Comparison of ENCODE assay signal across 8 mouse cellular contexts in genomic region chr10:25296286-25296656, GRCm38 (mm10). TPM values are rescaled to one million over a fixed set of nuclear protein-coding genes. Genes with fewer than 3 reads are reported as not detected.
DNase-seq lines count a peak whose midpoint lies in the region; ATAC-seq and TF ChIP-seq lines count a peak whose summit lies in the region.

No protein-coding gene starts in this region.

- WGBS in thymus, adult 2 months: 57% methylated on average over 8 of the region's 8 CpGs
- 48% methylated on average over 8 of the region's 8 CpGs for WGBS in liver, embryonic 12.5 days (ENCODE audit: insufficient replicate concordance)

- no peak for ATAC-seq in erythroblast, adult 5-6 weeks (replicated peaks; ENCODE audit: low FRiP score, poor library complexity, severe bottlenecking)
- no peak for ATAC-seq in liver, embryonic 12.5 days
- ATAC-seq in activated CD4-positive, CD25-positive, alpha-beta regulatory T cell, adult 4 months: no peak

- DNase-seq in thymus, adult 2 months: no peak
- DNase-seq in thymus, postnatal 36 days: no peak
- no peak for DNase-seq in left cerebral cortex, postnatal 10 days (ENCODE audit: extremely low spot score in 1 of 2, low spot score in 2 of 2)
- DNase-seq in urinary bladder, postnatal 25 days (ENCODE audit: low spot score): no peak

- intact Hi-C loops in left cerebral cortex, postnatal 10 days (cut with DNase I): loop anchor here (5.0 kb wide), 1 partner anchor 66 kb away; no protein-coding TSS in a partner anchor

- no peak for TF ChIP-seq CTCF in thymus, adult 2 months (IDR thresholded peaks at IDR 0.05; ENCODE audit: borderline replicate concordance, control insufficient read depth, extremely low read depth, insufficient read depth, low read length, poor library complexity)

- H3K4me1 ChIP-seq in erythroblast, embryonic 14.5 days (ENCODE audit: control insufficient read depth): peaks cover 63% of the 10 kb centered on the region
- 0 out of 2 replicates have a peak, but pooled peaks cover 2% of the 10 kb centered on the region for H3K4me1 ChIP-seq in thymus, adult 2 months (replicated peaks; ENCODE audit: control insufficient read depth, insufficient read depth, low read length)
- peaks cover 72% of the 10 kb centered on the region for H3K4me1 ChIP-seq in liver, embryonic 12.5 days

- peaks cover 32% of the 10 kb centered on the region for H3K36me3 ChIP-seq in erythroblast, embryonic 14.5 days (ENCODE audit: control insufficient read depth)
- no peaks in the 10 kb centered on the region for H3K36me3 ChIP-seq in thymus, adult 2 months (ENCODE audit: control insufficient read depth, insufficient read depth, low read length)
- H3K36me3 ChIP-seq in liver, embryonic 12.5 days: peaks cover 3% of the 10 kb centered on the region; the same call in 1 of the 2 replicates

- no peak for TF ChIP-seq POLR2A in thymus, adult 2 months (IDR thresholded peaks at IDR 0.05; ENCODE audit: control insufficient read depth, extremely low read depth, insufficient read depth, low read length, poor library complexity)

- H3K4me3 ChIP-seq in erythroblast, embryonic 14.5 days (replicated peaks): peak overlapping the region; percentile 88
- H3K4me3 ChIP-seq in thymus, adult 2 months (ENCODE audit: control insufficient read depth, insufficient read depth, low read length): peak overlapping the region; percentile 83
- H3K4me3 ChIP-seq in liver, embryonic 12.5 days: peak overlapping the region; percentile 80

- no peaks in the 10 kb centered on the region for H3K9me3 ChIP-seq in erythroblast, embryonic 14.5 days (ENCODE audit: control insufficient read depth, low read length)
- H3K9me3 ChIP-seq in liver, embryonic 12.5 days (replicated peaks): no peaks in the 10 kb centered on the region

- no peak overlapping the region for H3K27ac ChIP-seq in thymus, adult 2 months (ENCODE audit: control insufficient read depth, insufficient read depth, low read length)
- peak overlapping the region; percentile 94 for H3K27ac ChIP-seq in liver, embryonic 12.5 days

- peak overlapping the region; percentile 86 for H3K9ac ChIP-seq in liver, embryonic 12.5 days

- no peaks in the 10 kb centered on the region for H3K27me3 ChIP-seq in erythroblast, embryonic 14.5 days (ENCODE audit: control insufficient read depth)
- no peaks in the 10 kb centered on the region for H3K27me3 ChIP-seq in thymus, adult 2 months (ENCODE audit: control insufficient read depth, insufficient read depth, low read length)
- H3K27me3 ChIP-seq in liver, embryonic 12.5 days (replicated peaks): no peaks in the 10 kb centered on the region

- H3K4me2 ChIP-seq in liver, embryonic 12.5 days: peak overlapping the region; percentile 84

RNA-seq across cellular contexts. Expression of gene Akap7, which starts 11.4 kb away (rescaled TPM):
- 2.5 and 2.6 TPM in 2 replicates for polyA plus RNA-seq in erythroblast, embryonic 14.5 days (2012)
- 162 and 177 TPM in 2 replicates for total RNA-seq in erythroblast, adult 5-6 weeks (2015; ENCODE audit: low replicate concordance)
- total RNA-seq in erythroblast, adult 5-6 weeks (2017; ENCODE audit: low replicate concordance): 292 and 295 TPM in 2 replicates
- 0.73 and 1.8 TPM in 2 replicates for polyA plus RNA-seq in thymus, adult 2 months (2012; rRNA removed)
- 23.2 and 25.7 TPM in 2 replicates for polyA plus RNA-seq in liver, embryonic 12.5 days (2016; fragmentation: Nextera tagmentation; extraction: Ambion mirVana)
- polyA plus RNA-seq in activated CD4-positive, CD25-positive, alpha-beta regulatory T cell, adult 4 months (2017; shearing (Covaris generic)): 1 to 10 TPM; 4.1 to 5.4 TPM
- 100 to 1,000 TPM; 128 to 158 TPM for total RNA-seq in left cerebral cortex, postnatal 10 days (2021)
